Mouse (Mus musculus) heart, embryonic 16.5 days (tissue): ENCODE data around the gene Elovl7. TPM values are rescaled to one million over a fixed set of nuclear protein-coding genes. Genes with fewer than 3 reads are reported as not detected.

Experiments
- ATAC-seq: fragments of 200-750 bp; cut with Nextera tagmentation; replicated peaks from 2 replicates; pipeline ENCODE4 v1.8.0; 2017; ENCODE audit warnings: moderate number of reproducible peaks; ENCODE audit not compliant: insufficient read depth, low FRiP score; ENCODE audit errors: extremely low read depth
- H3K27ac ChIP-seq: fragments of 300-500 bp; sonication (generic); 2 replicates; pipeline ENCODE4 v1.5.1; 2014; ENCODE audit warnings: mild to moderate bottlenecking, low read length, control low read depth, moderate library complexity
- H3K27me3 ChIP-seq: fragments of 300-500 bp; sonication (generic); 2 replicates; pipeline ENCODE4 v1.6.1; 2014; ENCODE audit warnings: low read length, mixed read lengths; ENCODE audit not compliant: control insufficient read depth, insufficient read depth
- H3K36me3 ChIP-seq: fragments of 300-500 bp; sonication (generic); 2 replicates; pipeline ENCODE4 v1.6.1; 2014; ENCODE audit not compliant: control insufficient read depth, insufficient read depth
- H3K4me1 ChIP-seq: fragments of 300-500 bp; sonication (generic); 2 replicates; pipeline ENCODE4 v1.6.1; 2014; ENCODE audit warnings: low read length, mixed read lengths; ENCODE audit not compliant: control insufficient read depth, insufficient read depth
- H3K4me2 ChIP-seq: fragments of 300-500 bp; sonication (generic); 2 replicates; pipeline ENCODE4 v1.6.1; 2014; ENCODE audit warnings: low read depth, mild to moderate bottlenecking, control low read depth, low read length
- H3K4me3 ChIP-seq: fragments of 300-500 bp; sonication (generic); 2 replicates; pipeline ENCODE4 v1.5.1; 2014; ENCODE audit warnings: mild to moderate bottlenecking, control low read depth, low read length
- H3K9ac ChIP-seq: fragments of 300-500 bp; sonication (generic); 2 replicates; pipeline ENCODE4 v1.6.1; 2014; ENCODE audit warnings: low read length, control low read depth
- H3K9me3 ChIP-seq: fragments of 300-500 bp; sonication (generic); replicated peaks from 2 replicates; pipeline ENCODE4 v1.6.1; 2016; ENCODE audit warnings: low read length; ENCODE audit not compliant: control insufficient read depth
- WGBS: fragments of 180-500 bp; shearing (Covaris S2); extraction: QIAGEN DNeasy Blood & Tissue Kit; methylation state at CpG from one replicate; pipeline ENCODE4 v1.1.7; 2014; 5-methylcytosine and 5-hydroxymethylcytosine counted together
- polyA plus RNA-seq: library from polyadenylated mRNA; unstranded; fragments of >200 nt; fragmentation: Nextera tagmentation; extraction: Ambion mirVana; gene quantifications from 2 replicates; pipeline ENCODE4 v1.2.1, GENCODE M21; 2015

Elovl7 gene
- polyA plus RNA-seq, 1 experiment from 2014 or later = 3.3 TPM

DNA sequence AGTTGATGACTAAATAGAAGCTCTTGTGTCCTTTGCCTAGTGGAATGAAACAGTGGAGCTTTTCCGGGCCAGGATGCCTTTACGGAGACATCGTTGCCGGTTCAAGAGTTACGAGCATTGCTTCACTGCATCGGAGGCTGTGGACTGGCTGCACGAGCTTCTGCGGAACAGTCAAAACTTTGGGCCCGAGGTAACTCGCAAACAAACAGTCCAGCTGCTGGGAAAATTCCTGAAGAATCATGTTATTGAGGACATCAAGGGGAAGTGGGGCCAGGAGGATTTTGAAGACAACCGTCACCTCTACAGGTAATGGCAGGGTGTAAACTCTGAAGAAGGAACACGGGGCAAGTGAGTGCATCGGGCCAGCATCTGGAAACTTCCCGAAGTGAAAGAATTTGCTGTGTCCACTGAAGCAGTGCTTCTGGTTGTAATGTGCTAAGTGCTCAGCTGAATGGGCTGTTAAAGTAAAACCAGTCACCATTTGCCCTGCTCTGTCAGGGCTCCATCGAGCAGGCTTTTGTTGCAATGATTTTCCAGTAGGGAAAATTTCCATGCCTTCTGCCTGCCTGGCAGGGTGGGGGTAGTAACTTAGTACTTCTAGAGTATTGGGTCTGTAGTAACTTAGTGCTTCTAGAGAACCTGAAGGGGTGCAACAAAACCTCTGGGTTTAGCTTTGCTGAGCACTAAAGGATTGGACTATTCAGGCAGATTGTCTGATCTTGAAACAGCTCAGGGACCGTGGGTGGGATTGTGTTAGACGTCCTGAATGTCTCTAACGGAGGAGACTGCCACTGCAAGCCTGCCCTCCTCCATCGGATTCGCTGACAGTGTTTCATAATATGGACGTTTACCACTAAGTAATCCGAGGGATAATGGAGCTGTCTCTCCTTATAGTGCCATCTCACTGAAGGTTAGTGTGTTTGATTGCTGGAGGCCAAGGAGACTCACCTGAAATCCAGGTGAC is 109.9 kb downstream of the Elovl7 start:
- no peaks in the 10 kb centered on the region for H3K9me3 ChIP-seq
- H3K4me3 ChIP-seq = no peak overlapping the region
- H3K9ac ChIP-seq = no peak overlapping the region
- H3K36me3 ChIP-seq = no peaks in the 10 kb centered on the region
- no peak overlapping the region for H3K4me2 ChIP-seq
- peaks cover 22% of the 10 kb centered on the region for H3K27me3 ChIP-seq
- no peaks in the 10 kb centered on the region for H3K4me1 ChIP-seq
- WGBS = 87% methylated on average over 22 of the region's 22 CpGs
- ATAC-seq = no peak
- H3K27ac ChIP-seq = no peak overlapping the region

DNA sequence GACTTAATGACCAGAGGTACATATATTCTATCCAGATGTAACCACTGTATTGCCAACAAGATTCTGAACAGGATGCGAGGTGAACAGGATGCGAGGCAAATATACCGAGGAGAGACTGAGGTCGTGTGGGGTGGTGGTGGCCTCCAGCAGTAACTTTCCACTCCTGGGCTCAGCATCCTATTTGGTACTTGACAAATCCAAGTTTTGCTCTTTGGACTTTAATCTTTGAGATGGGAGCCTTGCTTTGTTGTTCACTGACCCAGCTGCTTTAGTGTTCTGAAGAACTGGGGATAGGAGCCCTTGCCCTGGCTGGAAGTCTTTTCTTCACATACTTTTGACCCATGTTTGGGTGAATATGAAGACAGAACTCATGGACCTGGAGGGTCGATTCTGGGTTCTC is 111.7 kb downstream of the Elovl7 start:
- no peak overlapping the region for H3K4me2 ChIP-seq
- no peaks in the 10 kb centered on the region for H3K4me1 ChIP-seq
- no peaks in the 10 kb centered on the region for H3K9me3 ChIP-seq
- H3K27ac ChIP-seq = no peak overlapping the region
- H3K27me3 ChIP-seq = peaks cover 17% of the 10 kb centered on the region
- H3K9ac ChIP-seq = no peak overlapping the region
- no peaks in the 10 kb centered on the region for H3K36me3 ChIP-seq
- WGBS = 86% methylated on average over 5 of the region's 5 CpGs
- no peak for ATAC-seq
- H3K4me3 ChIP-seq = no peak overlapping the region

DNA sequence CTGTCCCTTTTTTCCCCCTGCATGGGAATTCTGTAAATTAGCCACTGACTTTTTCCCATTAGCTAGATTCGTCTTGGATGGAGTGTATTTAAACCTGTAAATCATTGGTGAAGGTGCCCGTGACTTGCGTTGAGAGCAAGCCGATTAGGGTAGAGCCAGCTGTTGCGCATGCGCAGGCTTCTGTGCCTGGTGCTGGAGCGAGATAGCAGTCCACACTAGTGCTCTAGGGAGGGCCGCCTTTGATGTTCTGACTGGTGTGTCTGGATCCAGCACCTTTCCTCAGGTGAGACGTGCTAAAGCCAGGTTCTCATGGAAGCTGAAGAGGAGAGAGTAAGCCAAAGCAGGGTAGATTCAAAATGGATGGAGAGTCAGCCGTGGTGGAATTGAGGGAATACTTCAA is 112.1 kb downstream of the Elovl7 start:
- Histone ChIP-seq H3K27ac (no peak overlapping the region), H3K4me1 (no peaks in the 10 kb centered on the region), H3K27me3 (peaks cover 17% of the 10 kb centered on the region), H3K9me3 (no peaks in the 10 kb centered on the region), H3K4me2 (no peak overlapping the region), H3K36me3 (no peaks in the 10 kb centered on the region), H3K9ac (no peak overlapping the region), H3K4me3 (no peak overlapping the region)
- no peak for ATAC-seq
- 90% methylated on average over 10 of the region's 10 CpGs for WGBS

DNA sequence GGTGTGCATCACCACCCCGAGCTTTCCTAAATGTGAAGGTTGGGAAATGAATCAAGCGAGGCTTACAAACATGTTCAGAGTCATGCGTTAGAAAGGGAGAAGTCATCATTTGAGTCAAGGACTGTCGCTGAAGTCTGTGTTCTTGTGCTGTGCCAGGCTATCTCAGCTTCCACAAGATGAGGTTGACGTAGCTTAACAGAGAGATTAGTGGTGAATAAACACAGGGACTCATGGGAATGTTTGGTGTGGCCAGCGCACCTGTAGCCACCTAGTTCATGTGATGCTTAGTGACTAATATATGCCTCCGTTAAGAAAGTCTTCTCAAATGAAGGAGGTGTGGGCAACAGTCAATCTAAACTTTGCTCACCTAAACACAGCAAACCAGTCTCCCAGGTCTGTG is 112.8 kb downstream of the Elovl7 start:
- H3K27ac ChIP-seq = no peak overlapping the region
- no peak overlapping the region for H3K4me3 ChIP-seq
- no peaks in the 10 kb centered on the region for H3K9me3 ChIP-seq
- no peak for ATAC-seq
- H3K4me1 ChIP-seq = no peaks in the 10 kb centered on the region
- H3K27me3 ChIP-seq = peaks cover 17% of the 10 kb centered on the region
- H3K36me3 ChIP-seq = no peaks in the 10 kb centered on the region
- H3K9ac ChIP-seq = no peak overlapping the region
- WGBS = 86% methylated on average over 7 of the region's 7 CpGs
- H3K4me2 ChIP-seq = no peak overlapping the region

DNA sequence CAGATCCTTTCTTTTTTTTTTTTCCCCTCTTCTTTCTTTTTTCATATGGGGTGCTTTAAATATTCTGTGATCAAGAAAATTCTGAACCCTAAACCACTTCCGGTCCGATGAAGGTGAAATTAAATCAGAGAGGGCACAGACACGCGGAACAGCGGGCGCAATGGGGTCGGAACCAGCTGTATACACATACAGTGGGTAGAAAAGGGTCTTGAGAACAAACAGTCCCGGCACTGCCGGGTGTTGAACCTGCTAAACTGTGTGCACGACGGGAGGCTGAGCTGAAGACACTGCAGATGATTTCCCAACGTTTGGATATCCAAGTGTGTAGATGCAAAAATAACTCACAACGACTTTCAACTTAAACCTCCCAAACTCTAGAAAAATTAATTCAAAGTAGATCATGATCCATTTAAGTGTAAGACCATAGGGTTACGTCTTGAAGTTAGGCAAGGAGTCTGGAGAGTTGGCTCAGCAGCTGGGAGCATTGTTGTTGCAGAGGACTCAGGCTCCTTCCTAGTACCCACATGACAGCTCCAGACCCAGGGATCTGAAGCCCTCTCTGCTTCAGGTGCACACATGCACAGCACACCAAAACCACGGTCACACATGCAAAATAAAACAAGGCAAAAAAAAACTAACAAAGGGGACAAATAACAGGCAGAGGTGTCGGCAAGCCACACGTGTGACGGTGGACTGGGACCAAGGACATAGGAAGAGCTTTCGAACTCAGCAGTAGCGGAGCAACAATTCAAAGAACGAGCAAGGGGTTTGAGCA is 114.4 kb downstream of the Elovl7 start:
- no peak for ATAC-seq
- Histone ChIP-seq H3K27me3 (peaks cover 9% of the 10 kb centered on the region), H3K4me3 (no peak overlapping the region), H3K9ac (no peak overlapping the region), H3K4me2 (no peak overlapping the region), H3K4me1 (no peaks in the 10 kb centered on the region), H3K9me3 (no peaks in the 10 kb centered on the region), H3K36me3 (no peaks in the 10 kb centered on the region), H3K27ac (no peak overlapping the region)
- 89% methylated on average over 21 of the region's 21 CpGs for WGBS

DNA sequence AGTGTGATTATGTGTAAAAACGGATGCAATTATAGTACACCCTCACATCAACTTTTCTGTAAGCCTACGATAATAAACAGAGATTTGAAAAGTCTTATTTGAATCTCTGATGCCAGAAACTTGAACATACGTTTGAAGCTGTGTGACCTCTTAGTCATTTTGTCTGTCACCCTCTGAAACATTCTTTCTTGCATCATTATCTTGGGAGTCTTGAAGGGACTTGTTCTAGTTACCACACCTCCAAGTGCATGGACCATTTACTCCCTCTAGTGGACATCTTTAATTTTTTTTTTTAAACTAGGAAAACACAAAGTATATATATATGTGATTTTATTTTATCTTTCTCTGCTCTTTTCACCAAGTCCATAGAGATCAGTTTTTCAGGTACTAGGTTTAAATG is 115.5 kb downstream of the Elovl7 start:
- no peak overlapping the region for H3K4me2 ChIP-seq
- H3K9me3 ChIP-seq = no peaks in the 10 kb centered on the region
- peaks cover 6% of the 10 kb centered on the region; the same call in 1 of the 2 replicates for H3K27me3 ChIP-seq
- no peak overlapping the region for H3K9ac ChIP-seq
- H3K4me3 ChIP-seq = no peak overlapping the region
- H3K36me3 ChIP-seq = no peaks in the 10 kb centered on the region
- no peak for ATAC-seq
- no peak overlapping the region for H3K27ac ChIP-seq
- 58% methylated on average over 3 of the region's 3 CpGs for WGBS
- H3K4me1 ChIP-seq = no peaks in the 10 kb centered on the region

Other genes starting within 250 kb of the Elovl7 start
- gene Smim15, start 170.0 kb upstream of the Elovl7 start, polyA plus RNA-seq = 30.4 and 31.7 TPM in 2 replicates
- gene Ndufaf2, start 55.8 kb upstream of the Elovl7 start, polyA plus RNA-seq = 51.3 and 58.2 TPM in 2 replicates
- gene Ercc8, start 55.7 kb upstream of the Elovl7 start, polyA plus RNA-seq = 11.6 and 13.1 TPM in 2 replicates
- gene Depdc1b, start 101.9 kb downstream of the Elovl7 start, polyA plus RNA-seq = 5.1 and 6.4 TPM in 2 replicates
- 27.9 and 31.4 TPM in 2 replicates for gene Pde4d, start 235.5 kb downstream of the Elovl7 start, polyA plus RNA-seq